In genomic region chrX:162158142-162158541, GRCm38 (mm10) we compare ENCODE assay signal across 8 mouse cellular contexts. TPM values are rescaled to one million over a fixed set of nuclear protein-coding genes. Genes with fewer than 3 reads are reported as not detected.
A peak's percentile ranks its signal among the peaks of the same experiment; 100 is the strongest.
DNase-seq lines count a peak whose midpoint lies in the region; ATAC-seq and TF ChIP-seq lines count a peak whose summit lies in the region.

No protein-coding gene starts in this region.

- DNase-seq in lung, adult 2 months: no peak
- DNase-seq in kidney, adult 9 months: peak; percentile 76
- no peak for DNase-seq in thymus, postnatal 25 days
- no peak for DNase-seq in right cerebral cortex, adult 18-20 months
- no peak for DNase-seq in gastrocnemius, postnatal 14 days

- 42% methylated on average over 5 of the region's 5 CpGs for WGBS in lung, embryonic 16.5 days
- whole genome bisulfite sequencing in lung, adult 2 months: 67% methylated on average over 5 of the region's 5 CpGs
- 41% methylated on average over 5 of the region's 5 CpGs for WGBS in forebrain, embryonic 15.5 days
- 54% methylated on average over 5 of the region's 5 CpGs for WGBS in neural tube, embryonic 12.5 days

- H3K36me3 ChIP-seq in lung, embryonic 16.5 days (ENCODE audit: control insufficient read depth, insufficient read depth, low read length): no peaks in the 10 kb centered on the region
- H3K36me3 ChIP-seq in forebrain, embryonic 15.5 days: no peaks in the 10 kb centered on the region
- no peaks in the 10 kb centered on the region for H3K36me3 ChIP-seq in neural tube, embryonic 12.5 days

- intact Hi-C loops in gastrocnemius, postnatal 14 days (cut with DNase I; ENCODE audit: low total_unique reads): no loop called here

- peak overlapping the region; percentile 83 for H3K4me2 ChIP-seq in lung, embryonic 16.5 days (ENCODE audit: low read depth, low read length)
- peak overlapping the region; percentile 77 for H3K4me2 ChIP-seq in forebrain, embryonic 15.5 days (replicated peaks)
- peak overlapping the region; percentile 67 for H3K4me2 ChIP-seq in neural tube, embryonic 12.5 days (replicated peaks)

- no peak overlapping the region for H3K27ac ChIP-seq in lung, embryonic 16.5 days (ENCODE audit: low read length)
- H3K27ac ChIP-seq in forebrain, embryonic 15.5 days (replicated peaks): no peak overlapping the region
- H3K27ac ChIP-seq in neural tube, embryonic 12.5 days: no peak overlapping the region

- no peak for TF ChIP-seq CTCF in lung, adult 2 months (IDR thresholded peaks at IDR 0.05; ENCODE audit: insufficient read depth, low read length)

- H3K9me3 ChIP-seq in lung, embryonic 16.5 days (ENCODE audit: control insufficient read depth, low read length): no peaks in the 10 kb centered on the region
- H3K9me3 ChIP-seq in forebrain, embryonic 15.5 days: no peaks in the 10 kb centered on the region
- no peaks in the 10 kb centered on the region for H3K9me3 ChIP-seq in neural tube, embryonic 12.5 days

- no peak for ATAC-seq in lung, embryonic 16.5 days (ENCODE audit: low read depth)
- no peak for ATAC-seq in forebrain, embryonic 15.5 days (replicated peaks)
- no peak for ATAC-seq in neural tube, embryonic 12.5 days (ENCODE audit: low FRiP score, low read depth)

- peak overlapping the region; percentile 72 for H3K9ac ChIP-seq in lung, embryonic 16.5 days (ENCODE audit: low read length)
- H3K9ac ChIP-seq in forebrain, embryonic 15.5 days (replicated peaks): peak overlapping the region; percentile 47
- H3K9ac ChIP-seq in neural tube, embryonic 12.5 days: peak overlapping the region; percentile 63; the same call in 1 of the 2 replicates

- no peak for TF ChIP-seq POLR2A in lung, adult 2 months (IDR thresholded peaks at IDR 0.05; ENCODE audit: borderline replicate concordance, extremely low read depth, low read depth, low read length)

- H3K27me3 ChIP-seq in lung, embryonic 16.5 days (ENCODE audit: control insufficient read depth, insufficient read depth, low read depth, low read length): peaks cover 6% of the 10 kb centered on the region
- H3K27me3 ChIP-seq in forebrain, embryonic 15.5 days: no peaks in the 10 kb centered on the region
- peaks cover 6% of the 10 kb centered on the region; the same call in 1 of the 2 replicates for H3K27me3 ChIP-seq in neural tube, embryonic 12.5 days (replicated peaks)

- H3K4me3 ChIP-seq in lung, embryonic 16.5 days (ENCODE audit: low read length): peak overlapping the region; percentile 63
- no peak overlapping the region for H3K4me3 ChIP-seq in lung, adult 2 months (replicated peaks; ENCODE audit: extremely low read depth, low read depth, low read length)
- peak overlapping the region; percentile 57 for H3K4me3 ChIP-seq in forebrain, embryonic 15.5 days
- H3K4me3 ChIP-seq in neural tube, embryonic 12.5 days: peak overlapping the region; percentile 57

- no peaks in the 10 kb centered on the region for H3K4me1 ChIP-seq in lung, embryonic 16.5 days (replicated peaks; ENCODE audit: control insufficient read depth, insufficient read depth, low read length)
- no peaks in the 10 kb centered on the region; the same call in 1 of the 2 replicates for H3K4me1 ChIP-seq in lung, adult 2 months (ENCODE audit: control insufficient read depth, insufficient read depth, low read length)
- 0 out of 2 replicates have a peak, but pooled peaks cover 7% of the 10 kb centered on the region for H3K4me1 ChIP-seq in forebrain, embryonic 15.5 days
- H3K4me1 ChIP-seq in neural tube, embryonic 12.5 days: 0 out of 2 replicates have a peak, but pooled peaks cover 4% of the 10 kb centered on the region

RNA-seq across cellular contexts. Expression of gene Nhs, which starts 1.4 kb away (rescaled TPM):
- polyA plus RNA-seq in lung, embryonic 16.5 days (2015; fragmentation: Nextera tagmentation; extraction: Ambion mirVana): 1.0 and 1.1 TPM in 2 replicates
- polyA plus RNA-seq in lung, adult 2 months (2012; rRNA removed): 0.33 and 0.35 TPM in 2 replicates
- polyA plus RNA-seq in forebrain, embryonic 15.5 days (2015; fragmentation: Nextera tagmentation; extraction: Ambion mirVana): 1.4 and 1.6 TPM in 2 replicates
- polyA plus RNA-seq in neural tube, embryonic 12.5 days (2016; fragmentation: Nextera tagmentation; extraction: Ambion mirVana): 2.1 and 2.2 TPM in 2 replicates
- total RNA-seq in gastrocnemius, postnatal 14 days (2021): 1 to 10 TPM in 1 of 2 experiments, under 1 TPM in 1; 0.80 to 1.1 TPM
